Mouse (Mus musculus) hindbrain, embryonic 14.5 days (tissue): ENCODE results near the gene Gpr62. TPM values are rescaled to one million over a fixed set of nuclear protein-coding genes. Genes with fewer than 3 reads are reported as not detected.

Experiments used
- ATAC-seq: fragments of 200-750 bp; cut with Nextera tagmentation; 2 replicates; pipeline ENCODE4 v1.8.0; 2017; ENCODE audit warnings: moderate number of reproducible peaks, mild to moderate bottlenecking, moderate TSS enrichment, moderate library complexity; ENCODE audit not compliant: low FRiP score
- DNase-seq: peaks from one replicate; pipeline ENCODE4 v3.0.0-alpha.2; 2015; ENCODE audit warnings: low spot score
- H3K27ac ChIP-seq: fragments of 300-500 bp; sonication (generic); 2 replicates; pipeline ENCODE4 v1.5.1; 2014; ENCODE audit warnings: mild to moderate bottlenecking, moderate library complexity
- H3K27me3 ChIP-seq: fragments of 300-500 bp; sonication (generic); 2 replicates; pipeline ENCODE4 v1.6.1; 2014; ENCODE audit warnings: mild to moderate bottlenecking, low read length, mixed read lengths; ENCODE audit not compliant: control insufficient read depth, insufficient read depth
- H3K36me3 ChIP-seq: fragments of 300-500 bp; sonication (generic); replicated peaks from 2 replicates; pipeline ENCODE4 v1.6.1; 2014; ENCODE audit not compliant: control insufficient read depth, insufficient read depth
- H3K4me1 ChIP-seq: fragments of 300-500 bp; sonication (generic); replicated peaks from 2 replicates; pipeline ENCODE4 v1.6.1; 2014; ENCODE audit warnings: antibody characterized with exemption, low read length, mixed read lengths; ENCODE audit not compliant: control insufficient read depth, insufficient read depth
- H3K4me2 ChIP-seq: fragments of 300-500 bp; sonication (generic); replicated peaks from 2 replicates; pipeline ENCODE4 v1.6.1; 2014; ENCODE audit warnings: mild to moderate bottlenecking, moderate library complexity
- H3K4me3 ChIP-seq: fragments of 300-500 bp; sonication (generic); replicated peaks from 2 replicates; pipeline ENCODE4 v1.5.1; 2014; ENCODE audit warnings: mild to moderate bottlenecking, low read length
- H3K9ac ChIP-seq: fragments of 300-500 bp; sonication (generic); 2 replicates; pipeline ENCODE4 v1.6.1; 2014
- H3K9me3 ChIP-seq: fragments of 300-500 bp; sonication (generic); 2 replicates; pipeline ENCODE4 v1.6.1; 2016; ENCODE audit warnings: low read length; ENCODE audit not compliant: control insufficient read depth
- WGBS: fragments of 180-500 bp; shearing (Covaris S2); extraction: QIAGEN DNeasy Blood & Tissue Kit; methylation state at CpG from one replicate; pipeline ENCODE4 v1.1.7; 2014; 5-methylcytosine and 5-hydroxymethylcytosine counted together
- polyA plus RNA-seq: library from polyadenylated mRNA; unstranded; fragments of >200 nt; fragmentation: Nextera tagmentation; extraction: Ambion mirVana; gene quantifications from 2 replicates; pipeline ENCODE4 v1.2.1, GENCODE M21; 2014

Gpr62 gene
- polyA plus RNA-seq, 1 experiment from 2014 or later = 1.0 TPM

GRCm38 (mm10) chr9:106421865-106422160, 43.9 kb downstream of the Gpr62 start:
- Histone ChIP-seq H3K27me3 (no peaks in the 10 kb centered on the region), H3K4me3 (no peak overlapping the region), H3K4me2 (peak overlapping the region; percentile 39), H3K4me1 (peaks cover 32% of the 10 kb centered on the region), H3K36me3 (no peaks in the 10 kb centered on the region), H3K9ac (no peak overlapping the region), H3K9me3 (no peaks in the 10 kb centered on the region), H3K27ac (no peak overlapping the region)
- peak; percentile 64; the same call in 1 of the 2 replicates for ATAC-seq
- DNase-seq = peak; percentile 94
- WGBS = 0% methylated on average over 3 of the region's 3 CpGs

- DNase-seq (no peak), ATAC-seq (peak; percentile 31; the same call in 1 of the 2 replicates)
- Histone ChIP-seq H3K4me2 (peak overlapping the region; percentile 39), H3K4me1 (peaks cover 32% of the 10 kb centered on the region), H3K4me3 (no peak overlapping the region), H3K9me3 (no peaks in the 10 kb centered on the region), H3K27me3 (no peaks in the 10 kb centered on the region), H3K9ac (no peak overlapping the region), H3K36me3 (no peaks in the 10 kb centered on the region), H3K27ac (no peak overlapping the region; the same call in 1 of the 2 replicates)
- 4% methylated on average over 18 of the region's 18 CpGs for WGBS
Measured at GRCm38 (mm10) chr9:106421033-106421864, 44.5 kb downstream of the Gpr62 start.

GRCm38 (mm10) chr9:106420608-106421007, 45.1 kb downstream of the Gpr62 start:
- Histone ChIP-seq H3K4me3 (no peak overlapping the region), H3K9ac (peak overlapping the region; percentile 25; the same call in 1 of the 2 replicates), H3K4me2 (peak overlapping the region; percentile 39; the same call in 1 of the 2 replicates), H3K27ac (no peak overlapping the region; the same call in 1 of the 2 replicates), H3K36me3 (no peaks in the 10 kb centered on the region), H3K27me3 (no peaks in the 10 kb centered on the region), H3K4me1 (peaks cover 32% of the 10 kb centered on the region), H3K9me3 (no peaks in the 10 kb centered on the region)
- ATAC-seq = peak; percentile 16; the same call in 1 of the 2 replicates
- WGBS = 8% methylated on average over 2 of the region's 2 CpGs
- DNase-seq = peak; percentile 29

- Histone ChIP-seq H3K27ac (peak overlapping the region; percentile 11; the same call in 1 of the 2 replicates), H3K4me3 (peak overlapping the region; percentile 10), H3K4me2 (peak overlapping the region; percentile 47), H3K27me3 (no peaks in the 10 kb centered on the region), H3K4me1 (peaks cover 32% of the 10 kb centered on the region), H3K9me3 (no peaks in the 10 kb centered on the region), H3K9ac (peak overlapping the region; percentile 25), H3K36me3 (no peaks in the 10 kb centered on the region)
- ATAC-seq (peak; percentile 60; the same call in 1 of the 2 replicates), DNase-seq (peak; percentile 81)
- WGBS = 14% methylated on average over 29 of the region's 29 CpGs
Measured at GRCm38 (mm10) chr9:106417841-106418625, 47.7 kb downstream of the Gpr62 start.

GRCm38 (mm10) chr9:106416826-106417225, 48.9 kb downstream of the Gpr62 start:
- Histone ChIP-seq H3K4me1 (peaks cover 32% of the 10 kb centered on the region), H3K36me3 (no peaks in the 10 kb centered on the region), H3K9me3 (no peaks in the 10 kb centered on the region), H3K4me2 (no peak overlapping the region), H3K27ac (no peak overlapping the region), H3K9ac (no peak overlapping the region), H3K4me3 (no peak overlapping the region), H3K27me3 (no peaks in the 10 kb centered on the region)
- WGBS = 92% methylated on average over 6 of the region's 6 CpGs
- DNase-seq = no peak
- ATAC-seq = no peak

Other genes with a start within 250 kb of the Gpr62 start
- 0.12 TPM in 1 of 2 replicates, not detected in the other for gene Tlr9, start 243.3 kb downstream of the Gpr62 start, polyA plus RNA-seq
- 99.0 and 99.7 TPM in 2 replicates for gene Alas1, start 217.3 kb downstream of the Gpr62 start, polyA plus RNA-seq
- 6.3 and 7.3 TPM in 2 replicates for gene Poc1a, start 184.9 kb downstream of the Gpr62 start, polyA plus RNA-seq
- 17.9 and 19.3 TPM in 2 replicates for gene Dusp7, start 97.3 kb downstream of the Gpr62 start, polyA plus RNA-seq
- gene Rpl29, start 36.5 kb downstream of the Gpr62 start, polyA plus RNA-seq = 650 and 781 TPM in 2 replicates
- gene Acy1, start 27.6 kb downstream of the Gpr62 start, polyA plus RNA-seq = 22.4 and 23.5 TPM in 2 replicates
- gene Abhd14b, start 18.5 kb downstream of the Gpr62 start, polyA plus RNA-seq = 7.9 and 8.2 TPM in 2 replicates
- gene Abhd14a, start 18.3 kb downstream of the Gpr62 start, polyA plus RNA-seq = 57.7 and 69.8 TPM in 2 replicates
- gene Pcbp4, start 12.6 kb downstream of the Gpr62 start, polyA plus RNA-seq = 183 and 186 TPM in 2 replicates
- gene Rrp9, start 10.0 kb upstream of the Gpr62 start, polyA plus RNA-seq = 34.5 and 35.7 TPM in 2 replicates
- gene Parp3, start 11.0 kb upstream of the Gpr62 start, polyA plus RNA-seq = 0.52 and 0.91 TPM in 2 replicates
- gene Iqcf1, start 34.0 kb upstream of the Gpr62 start, polyA plus RNA-seq = not detected in 2 replicates
- gene Iqcf5, start 48.6 kb upstream of the Gpr62 start, polyA plus RNA-seq = not detected in 2 replicates
- gene Iqcf3, start 95.7 kb upstream of the Gpr62 start, polyA plus RNA-seq = not detected in 2 replicates
- not detected in 2 replicates for gene Iqcf4, start 105.1 kb upstream of the Gpr62 start, polyA plus RNA-seq
- gene Iqcf6, start 160.6 kb upstream of the Gpr62 start, polyA plus RNA-seq = not detected in 2 replicates
- 8.3 and 9.0 TPM in 2 replicates for gene Grm2, start 190.1 kb upstream of the Gpr62 start, polyA plus RNA-seq
- 65.7 and 77.9 TPM in 2 replicates for gene Tex264, start 220.0 kb upstream of the Gpr62 start, polyA plus RNA-seq